Mouse (Mus musculus) heart, adult 2 months (tissue): Measurements from ENCODE around the gene Cpne5.

Source experiments
- CTCF ChIP-seq: fragments of 200-600 bp; IDR thresholded peaks from 2 replicates; pipeline ENCODE4 v1.8.1; 2022; ENCODE audit warnings: antibody characterized with exemption, mild to moderate bottlenecking, moderate library complexity
- POLR2A ChIP-seq: fragments of 200-500 bp; IDR thresholded peaks from 2 replicates; pipeline ENCODE4 v1.6.1; 2011; ENCODE audit warnings: mild to moderate bottlenecking, low read depth, low read length, control low read depth; ENCODE audit not compliant: insufficient read depth

GRCm38 (mm10) chr17:29214655-29215054 lies 23.3 kb downstream of the Cpne5 start:
- TF ChIP-seq CTCF (no peak), POLR2A (no peak)
